Mouse (Mus musculus) myocyte (in vitro differentiated cells): Measurements from ENCODE around the gene Fam160a1.

ENCODE experiments used
- CEBPB ChIP-seq: IDR thresholded peaks from 2 replicates; pipeline ENCODE4 v1.6.1; 2011; ENCODE audit warnings: mild to moderate bottlenecking, moderate library complexity; ENCODE audit not compliant: poor library complexity, insufficient read depth, severe bottlenecking
- E2F4 ChIP-seq: IDR thresholded peaks from one replicate; pipeline ENCODE4 v1.6.1; 2011; ENCODE audit warnings: mild to moderate bottlenecking, control low read depth, moderate library complexity; ENCODE audit not compliant: insufficient read depth
- POLR2A ChIP-seq: IDR thresholded peaks from one replicate; pipeline ENCODE4 v1.6.1; 2011; ENCODE audit warnings: low read depth, mild to moderate bottlenecking, control low read depth, moderate library complexity; ENCODE audit not compliant: insufficient read length
- POLR2AphosphoS2 ChIP-seq: IDR thresholded peaks from one replicate; pipeline ENCODE4 v1.6.1; 2011; ENCODE audit warnings: low read depth, control low read depth; ENCODE audit not compliant: insufficient read length
- USF1 ChIP-seq: IDR thresholded peaks from one replicate; pipeline ENCODE4 v1.6.1; 2011; ENCODE audit warnings: low read depth, mild to moderate bottlenecking, control low read depth, moderate library complexity

- TF ChIP-seq USF1 (no peak), CEBPB (no peak), POLR2A (no peak), E2F4 (no peak), POLR2AphosphoS2 (no peak)
Observed at GRCm38 (mm10) chr3:85789748-85790147, 27.3 kb downstream of the Fam160a1 start.
